Mouse (Mus musculus) bone marrow macrophage, adult 2 months (primary cell): ENCODE measurements around the gene Gng10.

Source experiments
- CTCF ChIP-seq: IDR thresholded peaks from 2 replicates; pipeline ENCODE4 v1.5.1; 2012; ENCODE audit warnings: low read depth, mild to moderate bottlenecking, low read length, moderate library complexity
- POLR2A ChIP-seq: IDR thresholded peaks from 2 replicates; pipeline ENCODE4 v1.6.1; 2012; ENCODE audit warnings: mild to moderate bottlenecking, low read depth, low read length, borderline replicate concordance

GRCm38 (mm10) chr4:59043074-59043473 is 8.2 kb downstream of the Gng10 start:
- TF ChIP-seq POLR2A (no peak), CTCF (no peak)
